Mouse (Mus musculus): ENCODE data around the gene Fndc10. TPM values are rescaled to one million over a fixed set of nuclear protein-coding genes. Genes with fewer than 3 reads are reported as not detected.
"Not testable (repeated sequence)": the region's sequence is repeated elsewhere in the genome, so short reads cannot be mapped to it uniquely, and the experiment has no call there.

The Fndc10 gene
- polyA plus RNA-seq, 3 experiments from 2014 or later, result 0.16 to 1.6 (median 0.96) TPM

DNA sequence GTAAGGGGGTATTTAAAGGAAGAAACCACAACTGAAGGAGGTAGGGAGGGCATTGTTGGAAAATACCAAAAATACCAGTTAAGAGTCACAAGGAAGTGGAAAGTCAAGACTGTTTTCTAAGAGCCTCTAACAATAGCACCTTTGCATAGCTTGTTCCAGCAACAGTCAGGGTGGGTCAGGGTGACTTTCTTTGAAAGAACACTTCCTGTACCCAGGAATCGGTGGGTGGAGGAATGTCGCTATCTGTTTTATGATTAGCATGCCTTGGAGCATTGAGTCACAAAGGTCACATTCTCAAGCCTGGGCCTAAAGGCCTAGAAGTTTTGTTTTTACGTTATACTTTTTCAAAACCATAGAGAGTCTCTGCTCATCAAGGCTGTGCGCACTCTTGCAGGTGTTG lies 6.4 kb upstream of the Fndc10 start:
- ATAC-seq, result not testable (repeated sequence)

GRCm38 (mm10) chr4:155690571-155691375 lies 3.4 kb upstream of the Fndc10 start:
- no peak for ATAC-seq

- no peak for ATAC-seq
Observed at GRCm38 (mm10) chr4:155692421-155692820, 1.7 kb upstream of the Fndc10 start.

DNA sequence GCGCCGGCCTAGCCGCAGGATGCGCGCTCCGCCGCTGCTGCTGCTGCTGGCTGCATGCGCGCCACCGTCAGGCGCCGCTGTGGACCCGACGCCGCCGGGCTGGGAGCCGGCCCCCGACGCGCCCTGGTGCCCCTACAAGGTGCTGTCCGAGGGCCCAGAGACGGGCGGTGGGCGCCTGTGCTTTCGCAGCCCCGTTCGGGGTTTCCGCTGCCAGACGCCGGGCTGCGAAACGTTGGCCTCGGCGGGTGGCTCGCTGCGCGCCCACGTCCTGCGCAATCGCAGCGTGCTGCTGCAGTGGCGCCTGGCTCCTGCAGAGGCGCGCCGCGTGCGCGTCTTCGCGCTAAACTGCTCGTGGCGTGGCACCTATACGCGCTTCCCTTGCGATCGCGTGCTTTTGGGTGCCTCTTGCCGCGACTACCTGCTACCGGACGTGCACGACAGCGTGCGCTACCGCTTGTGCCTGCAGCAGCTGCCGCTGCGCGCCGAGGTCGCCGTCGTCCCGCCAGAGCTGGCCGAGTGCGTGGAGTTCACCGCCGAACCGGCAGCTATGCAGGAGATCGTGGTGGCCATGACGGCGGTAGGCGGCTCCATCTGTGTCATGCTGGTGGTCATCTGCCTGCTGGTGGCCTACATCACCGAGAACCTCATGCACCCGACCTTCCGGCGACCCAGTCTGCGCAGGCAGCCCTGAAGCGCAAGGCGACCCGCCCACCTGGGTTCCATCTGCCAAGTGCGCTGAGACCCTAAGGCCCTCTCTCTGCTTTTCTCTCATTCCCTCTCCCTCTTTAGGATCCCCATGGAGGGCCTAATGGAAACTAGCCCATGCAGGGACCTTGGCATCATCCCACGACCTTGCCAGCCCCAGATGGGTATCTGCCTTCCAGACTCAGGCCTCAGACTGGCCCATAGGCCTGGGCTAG lies 600 bp downstream of the Fndc10 start:
- peak; percentile 84 for ATAC-seq

DNA sequence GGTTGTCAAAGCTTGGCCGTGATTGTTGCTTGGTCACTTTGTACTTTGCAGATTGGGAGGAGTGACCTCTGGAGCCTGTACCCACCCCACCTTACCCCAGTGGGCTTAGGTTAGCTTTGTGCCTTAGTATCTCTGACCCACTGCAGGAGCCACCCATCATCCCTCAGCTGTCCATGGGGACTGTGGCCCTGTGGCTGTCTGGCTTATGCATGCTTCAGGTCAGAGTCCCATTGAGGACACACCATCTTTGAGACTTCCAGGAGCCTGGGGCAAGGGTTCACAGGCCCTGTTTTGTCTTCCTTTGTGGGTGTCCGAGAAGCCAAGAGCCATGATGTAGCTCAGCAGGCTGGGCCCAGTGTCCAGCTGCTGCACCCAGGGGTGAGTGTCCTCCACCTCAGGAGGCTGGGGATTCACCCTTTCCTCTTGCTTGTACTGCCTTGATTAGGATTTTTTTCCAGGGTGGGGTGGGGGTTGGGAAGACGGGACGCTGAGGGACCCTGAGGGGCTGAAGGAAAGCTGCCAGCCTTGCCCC lies 1.5 kb downstream of the Fndc10 start:
- no peak for ATAC-seq

DNA sequence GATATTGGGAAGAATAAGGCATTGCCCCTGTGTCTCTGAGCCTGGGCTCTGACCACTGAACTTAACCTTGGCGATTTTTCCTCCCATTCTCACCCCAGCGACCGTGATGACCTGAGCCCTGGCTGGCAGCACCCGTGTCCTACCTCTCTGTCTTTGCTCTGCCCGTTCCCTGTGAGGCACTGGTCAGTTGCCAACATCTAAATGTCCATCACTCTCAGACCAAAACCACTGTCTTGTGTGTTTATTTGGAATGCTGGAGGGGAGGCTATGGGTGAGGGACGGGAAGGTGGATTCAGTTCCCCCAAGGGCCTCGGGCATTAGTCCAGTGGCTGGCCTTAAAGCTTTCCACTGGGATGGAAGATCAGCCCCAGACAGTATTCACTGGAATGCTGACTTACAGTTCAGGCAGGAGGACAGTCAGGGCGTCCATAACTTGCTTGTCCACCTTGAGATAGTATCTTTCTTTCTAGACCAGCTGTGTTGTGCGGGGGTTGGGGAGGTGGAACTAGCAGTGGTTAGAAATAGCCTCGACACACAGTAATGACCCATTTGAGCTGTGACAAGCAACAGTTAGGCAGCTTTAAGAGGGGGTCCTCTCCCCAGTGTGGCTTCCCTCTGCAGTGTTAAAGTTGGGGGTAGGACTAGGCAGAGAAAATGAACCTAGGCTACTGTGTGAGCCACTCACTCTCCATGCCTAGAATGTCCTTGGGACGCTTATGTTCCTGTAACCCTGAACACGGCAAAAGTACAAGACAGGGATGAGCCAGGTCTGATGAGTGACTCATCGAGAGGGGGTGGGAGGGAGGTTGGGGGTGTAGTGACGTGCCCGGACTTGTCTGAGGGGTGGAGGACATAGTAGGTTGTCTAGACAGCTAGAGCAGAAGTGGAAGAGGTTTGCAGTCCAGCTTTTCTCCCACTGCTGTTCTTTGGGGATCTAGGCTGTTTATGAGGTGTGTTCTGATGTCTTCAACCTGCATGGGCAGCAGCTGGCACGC lies 2.4 kb downstream of the Fndc10 start:
- no peak for ATAC-seq

- peak; percentile 30 for ATAC-seq
Observed at GRCm38 (mm10) chr4:155700425-155700824, 6.3 kb downstream of the Fndc10 start.

DNA sequence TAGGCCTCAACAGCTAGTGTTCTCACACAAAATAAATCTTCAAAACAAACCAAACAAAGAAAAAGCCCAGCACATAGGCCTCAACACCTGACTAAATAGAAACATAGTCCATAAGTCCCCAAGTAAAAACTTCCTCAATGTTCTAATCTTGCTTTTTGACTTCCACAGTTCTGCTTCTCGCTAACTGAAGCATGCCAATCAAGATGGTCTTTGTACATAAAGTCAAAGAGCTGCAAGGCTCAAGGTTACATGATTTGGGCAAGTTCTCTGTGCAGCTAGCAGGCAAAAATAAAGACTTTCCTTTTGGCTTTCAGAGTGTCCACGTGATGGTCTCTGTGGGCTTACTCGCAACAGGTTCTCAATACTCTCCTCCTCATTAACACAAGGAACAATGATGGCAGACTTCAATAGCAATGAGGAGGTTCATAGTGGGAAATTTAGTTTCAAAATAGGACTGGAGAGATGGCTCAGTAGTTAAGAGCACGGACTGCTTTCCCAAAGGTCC lies 9.3 kb downstream of the Fndc10 start:
- ATAC-seq, result no peak

DNA sequence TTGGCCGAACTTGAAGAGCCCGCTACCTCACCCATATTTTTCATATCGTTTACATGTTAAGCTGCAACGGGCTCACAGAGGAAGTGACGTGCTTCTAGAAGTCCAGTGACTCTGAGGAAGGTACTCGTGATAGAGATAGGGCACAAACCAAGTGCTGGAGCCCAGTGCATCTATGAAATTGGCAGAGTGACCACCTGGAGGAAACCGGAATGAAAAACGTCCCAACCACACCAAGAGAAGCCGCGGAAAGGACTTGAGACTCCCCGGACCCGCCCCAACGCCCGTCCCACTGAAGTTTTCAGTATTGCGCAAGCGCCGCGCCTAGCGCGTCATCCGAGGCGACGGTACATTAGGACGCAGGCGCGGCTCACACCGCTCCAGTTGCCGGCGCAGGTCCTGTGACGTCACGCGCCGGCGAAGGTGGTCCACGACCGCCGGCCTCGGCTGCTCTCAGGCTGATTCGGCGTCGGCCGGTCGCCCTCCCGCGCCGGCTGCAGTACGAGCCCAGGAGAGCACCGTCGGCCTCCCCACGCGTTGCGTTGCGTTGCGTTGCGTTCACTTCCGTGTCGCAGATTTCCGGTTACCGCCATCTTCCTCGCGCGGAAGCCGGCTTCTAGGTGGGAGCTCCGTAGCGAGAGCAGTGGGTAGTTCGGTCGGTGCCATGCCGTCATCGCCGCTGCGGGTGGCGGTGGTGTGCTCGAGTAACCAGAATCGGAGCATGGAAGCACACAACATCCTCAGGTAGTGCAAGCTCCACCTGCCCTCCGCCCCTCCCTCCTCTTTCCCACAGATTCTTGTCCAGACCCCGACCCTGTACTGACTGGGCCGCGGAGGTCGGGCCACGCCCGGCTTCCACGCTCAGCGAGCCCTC lies 10.8 kb downstream of the Fndc10 start, which contains the start of gene Ssu72:
Ssu72 (plus strand) TSS at position 80 of the 871 bp plus-strand sequence.
- peak; percentile 77 for ATAC-seq

GRCm38 (mm10) chr4:155705592-155705929 lies 11.4 kb downstream of the Fndc10 start:
- peak; percentile 24 for ATAC-seq

DNA sequence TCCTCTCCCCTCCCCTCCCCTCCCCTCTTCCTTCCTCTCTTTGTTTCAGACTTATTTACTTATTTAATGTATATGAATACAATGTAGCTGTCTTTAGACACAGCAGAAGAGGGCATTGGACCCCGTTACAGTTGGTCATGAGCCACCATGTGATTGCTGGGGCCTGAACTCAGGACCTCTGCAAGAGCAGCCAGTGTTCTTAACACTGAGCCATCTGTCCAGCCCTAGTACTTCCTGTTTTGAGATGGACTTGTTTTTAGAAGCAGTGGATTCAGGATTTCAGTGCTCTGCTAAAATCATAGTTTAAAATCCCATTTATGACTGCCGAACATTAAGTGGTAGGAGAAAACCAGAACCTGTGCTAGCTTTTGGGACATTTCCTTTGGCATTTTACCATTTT lies 14.4 kb downstream of the Fndc10 start:
- no peak for ATAC-seq

GRCm38 (mm10) chr4:155708988-155709387 lies 14.8 kb downstream of the Fndc10 start:
- no peak for ATAC-seq

- no peak for ATAC-seq
Observed at GRCm38 (mm10) chr4:155710521-155711252, 16.5 kb downstream of the Fndc10 start.

GRCm38 (mm10) chr4:155721668-155722083 lies 27.5 kb downstream of the Fndc10 start:
- ATAC-seq, result peak; percentile 64

- ATAC-seq, result no peak
Observed at GRCm38 (mm10) chr4:155727993-155728392, 33.9 kb downstream of the Fndc10 start.

DNA sequence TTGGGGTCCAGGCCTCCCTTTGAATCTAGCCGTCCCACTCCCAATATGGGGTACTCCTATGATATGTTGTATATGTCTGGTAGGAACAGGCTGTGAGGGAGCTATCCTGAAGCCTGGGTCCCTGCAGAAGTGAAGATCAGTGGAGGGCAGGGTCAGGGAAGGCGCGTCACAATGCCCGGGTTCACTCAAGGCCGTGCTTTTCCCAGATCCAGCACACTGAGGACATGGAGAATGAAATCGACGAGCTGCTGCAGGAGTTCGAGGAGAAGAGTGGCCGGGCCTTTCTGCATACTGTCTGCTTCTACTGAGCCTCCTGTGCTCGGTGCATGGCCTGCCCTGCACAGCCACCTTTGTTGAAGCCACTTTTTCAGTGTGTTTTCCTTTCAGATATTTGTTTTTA lies 39.1 kb downstream of the Fndc10 start:
- no peak for ATAC-seq

DNA sequence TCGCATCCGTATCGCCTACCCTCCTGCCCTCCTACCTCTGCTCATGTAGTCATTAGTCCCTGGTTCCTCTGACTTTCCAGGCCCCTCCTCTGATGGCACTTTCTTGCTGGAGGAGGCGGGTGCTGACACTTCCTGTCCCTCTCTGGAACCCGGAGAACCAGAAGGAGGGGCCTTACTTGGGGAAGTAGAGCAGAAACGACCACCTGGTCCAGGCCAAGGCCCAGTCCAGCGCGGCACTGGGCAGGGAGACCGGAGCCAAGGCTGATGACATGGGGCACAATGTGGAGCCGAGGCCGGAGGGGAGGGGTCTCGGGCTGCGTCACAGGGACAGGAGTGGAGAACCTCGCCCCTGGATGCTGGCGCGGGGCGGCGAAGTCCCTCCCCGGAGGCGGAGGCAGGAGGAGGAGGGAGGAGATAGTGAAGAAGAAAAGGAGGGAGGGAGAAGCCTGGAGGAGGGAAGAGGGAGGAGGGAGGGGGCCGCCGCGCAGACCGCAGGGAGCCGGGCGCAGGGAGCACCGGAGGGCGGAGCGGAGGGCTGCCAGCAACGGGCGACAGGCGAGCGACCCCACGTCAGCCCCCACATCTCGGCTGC lies 40.3 kb downstream of the Fndc10 start, which contains the start of gene Tmem240:
Tmem240 (plus strand) TSS at position 451 of the 592 bp plus-strand sequence.
- peak; percentile 85 for ATAC-seq

DNA sequence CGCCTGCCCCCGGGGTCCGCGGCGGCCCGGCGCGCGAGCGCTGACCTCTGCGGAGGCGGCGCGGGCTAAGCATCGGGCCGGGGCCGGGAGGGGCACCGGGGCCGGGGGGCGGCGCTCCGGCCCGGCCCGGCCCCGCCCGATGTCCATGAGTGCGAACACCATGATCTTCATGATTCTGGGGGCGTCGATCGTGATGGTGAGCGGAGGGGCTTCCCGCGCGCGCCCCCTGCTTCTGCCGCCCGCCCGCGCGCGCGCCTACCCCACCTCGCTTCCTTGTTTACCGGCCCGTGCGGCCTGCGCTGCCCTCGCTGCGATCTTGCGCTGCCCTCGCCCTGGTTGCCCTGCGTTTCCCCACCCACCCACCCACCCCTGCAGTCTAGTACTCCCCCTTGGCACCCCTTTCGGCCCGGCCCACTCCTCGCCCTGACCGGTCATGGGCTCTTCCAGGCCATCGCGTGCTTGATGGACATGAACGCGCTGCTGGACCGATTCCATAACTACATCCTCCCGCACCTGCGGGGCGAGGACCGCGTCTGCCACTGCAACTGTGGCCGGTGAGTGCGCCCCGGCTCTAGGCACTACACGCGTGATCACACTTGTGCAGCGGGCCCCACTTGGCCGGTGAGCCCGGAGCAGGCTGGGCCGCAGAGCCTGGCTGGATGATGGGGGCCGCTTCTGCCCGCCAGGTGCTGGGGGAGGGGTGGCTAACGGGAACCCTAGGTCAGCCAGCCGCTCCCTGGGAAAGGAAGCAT lies 41.0 kb downstream of the Fndc10 start:
- ATAC-seq, result no peak

GRCm38 (mm10) chr4:155735788-155736187 lies 41.6 kb downstream of the Fndc10 start:
- ATAC-seq, result no peak
